Mouse (Mus musculus) CH12.LX (cell line): ENCODE results near the gene Sema7a.

Source experiments
- BHLHE40 ChIP-seq: IDR thresholded peaks from 2 replicates; pipeline ENCODE4 v1.6.1; 2011; ENCODE audit warnings: mild to moderate bottlenecking, low read depth, low read length, improper control_type of control experiment
- CHD2 ChIP-seq: IDR thresholded peaks from 2 replicates; pipeline ENCODE4 v1.6.1; 2011; ENCODE audit warnings: low read length, improper control_type of control experiment
- CTCF ChIP-seq, 2 experiments: IDR thresholded peaks in 1 of 2; conservative IDR thresholded peaks in 1 of 2; 2 replicates each; pipeline ENCODE4 v1.5.1; 2011 to 2012; ENCODE audit warnings: low read depth in 2 of 2, low read length in 2 of 2, improper control_type of control experiment in 1 of 2, inconsistent platforms in 1 of 2, mild to moderate bottlenecking in 1 of 2, moderate library complexity in 1 of 2
- EP300 ChIP-seq: IDR thresholded peaks from 2 replicates; pipeline ENCODE4 v1.6.1; 2011; ENCODE audit warnings: low read length, improper control_type of control experiment
- HCFC1 ChIP-seq: IDR thresholded peaks from 2 replicates; pipeline ENCODE4 v1.6.1; 2012; ENCODE audit warnings: low read depth, mild to moderate bottlenecking, inconsistent platforms, low read length, improper control_type of control experiment
- JUN ChIP-seq: IDR thresholded peaks from 2 replicates; pipeline ENCODE4 v1.6.1; 2011; ENCODE audit warnings: low read depth, mild to moderate bottlenecking, low read length, improper control_type of control experiment, moderate library complexity; ENCODE audit not compliant: insufficient read depth
- MXI1 ChIP-seq: IDR thresholded peaks from 2 replicates; pipeline ENCODE4 v1.6.1; 2011; ENCODE audit warnings: mild to moderate bottlenecking, low read depth, low read length, improper control_type of control experiment
- MYC ChIP-seq: IDR thresholded peaks from 2 replicates; pipeline ENCODE4 v1.6.1; 2011; ENCODE audit warnings: low read depth, mild to moderate bottlenecking, improper control_type of control experiment, low read length
- POLR2A ChIP-seq: IDR thresholded peaks from 2 replicates; pipeline ENCODE4 v1.6.1; 2011; ENCODE audit warnings: low read depth, mild to moderate bottlenecking, improper control_type of control experiment, low read length
- TBP ChIP-seq: conservative IDR thresholded peaks from 2 replicates; pipeline ENCODE4 v1.6.1; 2011; ENCODE audit warnings: low read depth, low read length, improper control_type of control experiment
- UBTF ChIP-seq: IDR thresholded peaks from 2 replicates; pipeline ENCODE4 v1.6.1; 2012; ENCODE audit warnings: low read depth, mild to moderate bottlenecking, inconsistent platforms, low read length, improper control_type of control experiment, moderate library complexity
- USF1 ChIP-seq: IDR thresholded peaks from 2 replicates; pipeline ENCODE4 v1.6.1; 2014; ENCODE audit warnings: low read depth, mild to moderate bottlenecking, inconsistent platforms, low read length, improper control_type of control experiment
- ZMIZ1 ChIP-seq: IDR thresholded peaks from 2 replicates; pipeline ENCODE4 v1.6.1; 2012; ENCODE audit warnings: low read depth, mild to moderate bottlenecking, inconsistent platforms, low read length, improper control_type of control experiment

- TF ChIP-seq JUN (no peak), USF1 (no peak), HCFC1 (no peak), POLR2A (no peak), CTCF (conservative IDR thresholded peaks at IDR 0.05 in 1 of 2, IDR thresholded peaks at IDR 0.05 in 1 of 2; ENCODE audit: low read depth in 2 of 2, low read length in 2 of 2) (no peak), EP300 (no peak), MXI1 (no peak), TBP (no peak), ZMIZ1 (no peak), CHD2 (no peak), MYC (peak; percentile 54; the same call in 1 of the 2 replicates), BHLHE40 (no peak), UBTF (no peak)
Observed at GRCm38 (mm10) chr9:57997511-57998031, 57.7 kb downstream of the Sema7a start.
